Mouse (Mus musculus) activated CD4-positive, CD25-positive, alpha-beta regulatory T cell, adult 9 weeks (primary cell): Measurements from ENCODE around the gene Resp18. TPM values are rescaled to one million over a fixed set of nuclear protein-coding genes. Genes with fewer than 3 reads are reported as not detected.

Experiments used
- polyA plus RNA-seq: library from polyadenylated mRNA; unstranded; fragments of 100-300 nt; shearing (Covaris generic); gene quantifications from one replicate; pipeline ENCODE4 v1.2.1, GENCODE M21; 2017

Gene Resp18
- not detected for polyA plus RNA-seq

DNA sequence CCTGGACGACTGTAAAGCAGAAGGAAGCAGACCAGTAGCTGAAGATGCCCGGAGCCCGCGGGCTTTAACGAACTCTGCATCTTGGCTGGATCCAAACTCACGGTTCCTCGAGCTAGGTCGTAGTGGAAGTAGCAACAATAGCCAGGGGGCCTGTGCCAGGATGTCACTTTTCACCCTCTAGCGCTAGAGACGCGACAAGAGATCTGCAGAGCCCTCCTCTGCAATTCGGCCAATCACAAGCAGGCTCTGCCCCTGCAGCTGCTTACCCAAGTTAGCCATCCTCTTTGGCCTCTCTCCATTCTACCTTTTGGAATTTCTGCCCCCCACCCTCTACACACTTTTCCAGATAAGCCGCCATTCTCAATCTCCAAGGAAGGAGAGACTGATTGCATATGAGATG lies at the start of gene Resp18:
Gene Resp18 (minus strand): TSS at position 188 of the 400 bp plus-strand sequence.

GRCm38 (mm10) chr1:75317241-75318201 lies 39.3 kb upstream of the Resp18 start, which contains the start of gene Dnpep:
Gene Dnpep (minus strand): TSS chr1:75317990.

GRCm38 (mm10) chr1:75264091-75264880 lies 13.9 kb downstream of the Resp18 start, which contains the start of gene Ptprn:
Gene Ptprn (minus strand): TSS chr1:75264502.

GRCm38 (mm10) chr1:75236117-75237050 lies 41.8 kb downstream of the Resp18 start, which contains the start of gene Dnajb2:
Gene Dnajb2 (plus strand): TSS chr1:75236406.

GRCm38 (mm10) chr1:75231664-75232152 lies 46.5 kb downstream of the Resp18 start, which contains the start of gene A630095N17Rik:
Gene A630095N17Rik (minus strand): TSS chr1:75232102.

Other genes with a start within 250 kb of the Resp18 start
- gene Nhej1, start 153.2 kb downstream of the Resp18 start, polyA plus RNA-seq, result 9.5 TPM
- gene Slc23a3, start 144.5 kb downstream of the Resp18 start, polyA plus RNA-seq, result 0.35 TPM
- gene Cnppd1, start 135.7 kb downstream of the Resp18 start, polyA plus RNA-seq, result 173 TPM
- 17.2 TPM for gene Retreg2, start 135.6 kb downstream of the Resp18 start, polyA plus RNA-seq
- 70.6 TPM for gene Zfand2b, start 109.8 kb downstream of the Resp18 start, polyA plus RNA-seq
- gene Abcb6, start 98.0 kb downstream of the Resp18 start, polyA plus RNA-seq, result 4.2 TPM
- gene Ankzf1, start 86.3 kb downstream of the Resp18 start, polyA plus RNA-seq, result 49.8 TPM
- gene Atg9a, start 86.2 kb downstream of the Resp18 start, polyA plus RNA-seq, result 25.5 TPM
- 14.3 TPM for gene Glb1l, start 67.6 kb downstream of the Resp18 start, polyA plus RNA-seq
- gene Stk16, start 67.6 kb downstream of the Resp18 start, polyA plus RNA-seq, result 115 TPM
- 349 TPM for gene Tuba4a, start 58.5 kb downstream of the Resp18 start, polyA plus RNA-seq
- gene A630095N17Rik, start 46.3 kb downstream of the Resp18 start, polyA plus RNA-seq, result not detected
- gene Dnajb2, start 42.0 kb downstream of the Resp18 start, polyA plus RNA-seq, result 36.8 TPM
- gene Ptprn, start 13.9 kb downstream of the Resp18 start, polyA plus RNA-seq, result 0.15 TPM
- gene Dnpep, start 39.6 kb upstream of the Resp18 start, polyA plus RNA-seq, result 79.7 TPM
- gene Des, start 81.9 kb upstream of the Resp18 start, polyA plus RNA-seq, result 0.12 TPM
- 0.40 TPM for gene Speg, start 96.9 kb upstream of the Resp18 start, polyA plus RNA-seq
- 87.7 TPM for gene Gmppa, start 157.5 kb upstream of the Resp18 start, polyA plus RNA-seq
- not detected for gene Asic4, start 172.0 kb upstream of the Resp18 start, polyA plus RNA-seq
- 6.6 TPM for gene Chpf, start 200.9 kb upstream of the Resp18 start, polyA plus RNA-seq
- 0.42 TPM for gene Tmem198, start 201.1 kb upstream of the Resp18 start, polyA plus RNA-seq
- not detected for gene Obsl1, start 228.0 kb upstream of the Resp18 start, polyA plus RNA-seq
- gene Inha, start 228.7 kb upstream of the Resp18 start, polyA plus RNA-seq, result not detected
- 24.9 TPM for gene Stk11ip, start 243.1 kb upstream of the Resp18 start, polyA plus RNA-seq